In genomic region chr13:104499116-104500040, GRCm38 (mm10) we compare ENCODE assay signal across 12 mouse cellular contexts.
DNase-seq lines count a peak whose midpoint lies in the region; ATAC-seq and TF ChIP-seq lines count a peak whose summit lies in the region.
"Had no signal": no experiment of that assay in that cellular context is flagged by ENCODE, and none has a peak within 500 bp of the region (broad histone marks: within the 10 kb centered on the region; RNA-seq: fewer than 3 reads in every experiment).

No protein-coding gene starts in this region.

- H3K4me2 ChIP-seq in limb, embryonic 14.5 days (replicated peaks; ENCODE audit: low read depth, low read length, severe bottlenecking): no peak overlapping the region

- peak; percentile 48 to 66 for DNase-seq in cerebellum, postnatal 14 days
- DNase-seq in cerebellum, adult 9-10 months: no peak
- DNase-seq in kidney, adult 11 months: peak; percentile 62
- no peak for DNase-seq in kidney, postnatal 4 days
- peak; percentile 16 to 21 for DNase-seq in gastrocnemius, adult 8-10 months (ENCODE audit: low spot score in 2 of 2)
- no peak for DNase-seq in limb, embryonic 14.5 days (ENCODE audit: low spot score)
- no peak for DNase-seq in left cerebral cortex, adult 11 months (ENCODE audit: low spot score)
- DNase-seq in frontal cortex, postnatal 36 days (ENCODE audit: low spot score in 2 of 2): no peak
- DNase-seq: adrenal gland, postnatal 36 days; cerebellum, postnatal 25 days had no signal

- no peak overlapping the region for H3K4me3 ChIP-seq in limb, embryonic 14.5 days (replicated peaks; ENCODE audit: low read length)

- H3K27ac ChIP-seq in limb, embryonic 14.5 days (replicated peaks; ENCODE audit: low read depth, low read length): no peak overlapping the region
- H3K27ac ChIP-seq: liver, embryonic 14.5 days had no signal

- H3K9me3 ChIP-seq in limb, embryonic 14.5 days (ENCODE audit: control insufficient read depth, low read length): no peaks in the 10 kb centered on the region

- ATAC-seq in limb, embryonic 14.5 days (ENCODE audit: low FRiP score, low read depth): peak; percentile 15; the same call in 1 of the 2 replicates
- ATAC-seq: Patski had no signal

- no peak for TF ChIP-seq POLR2A in limb, embryonic 14.5 days (IDR thresholded peaks at IDR 0.05; ENCODE audit: borderline replicate concordance, extremely low read depth, insufficient read depth, insufficient read length)

- no peaks in the 10 kb centered on the region for H3K4me1 ChIP-seq in limb, embryonic 14.5 days (ENCODE audit: control insufficient read depth, insufficient read depth, low read length)

- H3K27me3 ChIP-seq in limb, embryonic 14.5 days (ENCODE audit: control insufficient read depth, insufficient read depth, low read length): no peaks in the 10 kb centered on the region
- H3K27me3 ChIP-seq: Patski had no signal

- H3K36me3 ChIP-seq in limb, embryonic 14.5 days (ENCODE audit: control insufficient read depth, insufficient read depth, low read length): no peaks in the 10 kb centered on the region

- 57% methylated on average over 9 of the region's 9 CpGs for WGBS in limb, embryonic 14.5 days

- no peak overlapping the region for H3K9ac ChIP-seq in limb, embryonic 14.5 days (ENCODE audit: low read depth, low read length, severe bottlenecking)
- H3K9ac ChIP-seq: liver, embryonic 14.5 days had no signal

Comparison
In these comparisons a context has a peak if more than half of its experiments do, and no peak if none do; other contexts are left out.
1. DNase-seq: peak in cerebellum, postnatal 14 days (2 of 2), kidney, adult 11 months (single experiment) and gastrocnemius, adult 8-10 months (2 of 2); none in cerebellum, adult 9-10 months (single experiment), kidney, postnatal 4 days (0 of 2), limb, embryonic 14.5 days (single experiment), left cerebral cortex, adult 11 months (single experiment) and frontal cortex, postnatal 36 days (0 of 2).